13 mouse cellular contexts compared by ENCODE assay signal in the genomic region with DNA sequence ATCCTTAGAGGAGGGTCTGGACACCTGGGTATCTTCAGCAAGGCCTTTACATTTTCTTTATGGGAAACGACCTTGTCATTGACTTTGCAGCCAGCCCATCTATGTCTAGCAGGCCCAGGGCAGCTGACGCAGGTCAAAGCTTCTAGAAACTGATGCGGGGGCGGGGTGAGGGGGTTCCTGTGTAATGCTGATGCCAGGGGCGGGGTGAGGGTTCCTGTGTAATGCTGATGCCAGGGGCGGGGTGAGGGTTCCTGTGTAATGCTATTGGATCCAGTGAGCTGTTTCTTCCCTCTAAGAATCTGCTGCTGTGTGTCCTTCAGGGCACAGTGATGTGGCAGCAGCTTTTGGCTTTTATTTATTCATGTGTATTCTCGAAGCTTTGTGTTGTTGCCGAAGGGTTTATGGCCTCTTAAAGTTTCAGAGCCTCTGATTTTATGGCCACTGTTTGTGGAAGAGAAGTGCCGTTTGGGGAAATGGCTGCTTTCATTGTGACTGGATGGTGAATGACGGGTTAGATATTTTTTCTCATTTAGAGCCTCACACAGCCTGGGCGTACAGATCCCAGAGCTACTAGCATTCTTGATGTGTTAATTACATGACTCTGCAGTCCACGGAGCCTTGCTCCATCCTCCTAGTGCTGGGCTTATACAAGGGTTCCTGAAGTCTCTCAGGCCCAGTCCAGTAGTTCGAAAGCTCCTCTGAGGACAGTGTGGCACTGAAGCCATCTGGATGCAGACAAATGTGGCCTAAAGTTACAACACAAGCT.
DNase-seq lines count a peak whose midpoint lies in the region; ATAC-seq and TF ChIP-seq lines count a peak whose summit lies in the region.
"Had no signal": no experiment of that assay in that cellular context is flagged by ENCODE, and none has a peak within 500 bp of the region (broad histone marks: within the 10 kb centered on the region; RNA-seq: fewer than 3 reads in every experiment).

No protein-coding gene starts in this region.

- peaks cover 10% of the 10 kb centered on the region; the same call in 1 of the 2 replicates for H3K4me1 ChIP-seq in kidney, postnatal 0 days (replicated peaks; ENCODE audit: insufficient read depth, low read length)
- peaks cover 14% of the 10 kb centered on the region for H3K4me1 ChIP-seq in forebrain, embryonic 15.5 days

- H3K9me3 ChIP-seq in kidney, postnatal 0 days (replicated peaks; ENCODE audit: low read length), result no peaks in the 10 kb centered on the region
- no peaks in the 10 kb centered on the region for H3K9me3 ChIP-seq in forebrain, embryonic 15.5 days

- no peak overlapping the region for H3K27ac ChIP-seq in kidney, postnatal 0 days
- no peak overlapping the region for H3K27ac ChIP-seq in forebrain, embryonic 15.5 days (replicated peaks)
- H3K27ac ChIP-seq: layer of hippocampus, adult 2 months had no signal

- no peaks in the 10 kb centered on the region for H3K27me3 ChIP-seq in kidney, postnatal 0 days (ENCODE audit: insufficient read depth, low read length)
- no peaks in the 10 kb centered on the region for H3K27me3 ChIP-seq in forebrain, embryonic 15.5 days
- H3K27me3 ChIP-seq: CH12.LX had no signal

- no peak overlapping the region for H3K4me3 ChIP-seq in kidney, postnatal 0 days (replicated peaks; ENCODE audit: low read depth, low read length)
- no peak overlapping the region for H3K4me3 ChIP-seq in forebrain, embryonic 15.5 days
- H3K4me3 ChIP-seq: layer of hippocampus, adult 2 months had no signal

- 33% methylated on average over 13 of the region's 13 CpGs for WGBS in kidney, postnatal 0 days
- WGBS in forebrain, embryonic 15.5 days, result 64% methylated on average over 13 of the region's 13 CpGs

- ATAC-seq in kidney, postnatal 0 days (replicated peaks; ENCODE audit: low FRiP score, low read depth), result peak; percentile 40; the same call in 1 of the 2 replicates
- no peak for ATAC-seq in forebrain, embryonic 15.5 days (replicated peaks)

- no peaks in the 10 kb centered on the region for H3K36me3 ChIP-seq in kidney, postnatal 0 days (ENCODE audit: insufficient read depth, low read length)
- H3K36me3 ChIP-seq in forebrain, embryonic 15.5 days, result no peaks in the 10 kb centered on the region

- no peak for TF ChIP-seq CTCF in kidney, postnatal 0 days (IDR thresholded peaks at IDR 0.05; ENCODE audit: low read depth)

- H3K4me2 ChIP-seq in kidney, postnatal 0 days (ENCODE audit: low read length), result no peak overlapping the region
- no peak overlapping the region for H3K4me2 ChIP-seq in forebrain, embryonic 15.5 days (replicated peaks)

- DNase-seq in kidney, postnatal 0 days (ENCODE audit: low spot score), result no peak
- DNase-seq in kidney, adult 8-10 months, result no peak
- DNase-seq in A20 (ENCODE audit: low read depth, low spot score), result peak; percentile 83
- peak; percentile 66 for DNase-seq in R1 (ENCODE audit: low read depth, low spot score)
- DNase-seq in lung, postnatal 36 days, result peak; percentile 92
- no peak for DNase-seq in cerebellum, adult 9-11 months
- no peak for DNase-seq in cerebellum, adult 8-10 months
- DNase-seq: embryo, embryonic 11 days; gastrocnemius, postnatal 25 days; heart, postnatal 4 days had no signal

- no peak overlapping the region for H3K9ac ChIP-seq in kidney, postnatal 0 days (ENCODE audit: low read depth, low read length)
- H3K9ac ChIP-seq in forebrain, embryonic 15.5 days (replicated peaks), result no peak overlapping the region

Comparison
In these comparisons a context has a peak if more than half of its experiments do, and no peak if none do; other contexts are left out.
1. DNase-seq: peak in A20 (single experiment), R1 (single experiment) and lung, postnatal 36 days (single experiment); none in kidney, postnatal 0 days (single experiment), kidney, adult 8-10 months (0 of 2), cerebellum, adult 9-11 months (single experiment) and cerebellum, adult 8-10 months (single experiment).